Mouse (Mus musculus) monocyte, adult 59 days (primary cell): ENCODE data around the gene Psmg4. TPM values are rescaled to one million over a fixed set of nuclear protein-coding genes. Genes with fewer than 3 reads are reported as not detected.

Experiments used
- total RNA-seq, 2 experiments: library from RNA; stranded (reverse); gene quantifications; one replicate each; pipeline ENCODE4 v1.2.4; 2023

Gene Psmg4
- 10 to 100 TPM; 37.4 to 41.2 TPM for total RNA-seq

GRCm38 (mm10) chr13:34162491-34163303, at the start of gene Psmg4:
Psmg4 (plus strand) TSS chr13:34162964.

GRCm38 (mm10) chr13:34130226-34130731, 32.5 kb upstream of the Psmg4 start, which contains the start of gene Tubb2b:
Tubb2b (minus strand) TSS chr13:34130466.

Other genes starting within 250 kb of the Psmg4 start
- gene Nqo2, start 198.3 kb upstream of the Psmg4 start, total RNA-seq: 10 to 100 TPM; 17.8 to 18.4 TPM
- 100 to 1,000 TPM; 100 to 102 TPM for gene Ripk1, start 160.6 kb upstream of the Psmg4 start, total RNA-seq
- gene Serpinb6a, start 160.2 kb upstream of the Psmg4 start, total RNA-seq: 10 to 100 TPM; 72.6 to 78.2 TPM
- gene Bphl, start 125.4 kb upstream of the Psmg4 start, total RNA-seq: 10 to 100 TPM; 18.8 to 19.2 TPM
- 10 to 100 TPM; 46.4 to 47.4 TPM for gene Tubb2a, start 85.0 kb upstream of the Psmg4 start, total RNA-seq
- gene Tubb2b, start 32.5 kb upstream of the Psmg4 start, total RNA-seq: 1 to 10 TPM; 1.7 to 3.6 TPM
- gene Slc22a23, start 182.2 kb downstream of the Psmg4 start, total RNA-seq: 1 to 10 TPM; 6.0 to 7.0 TPM